Mouse (Mus musculus) retina, adult 2 months (tissue): ENCODE measurements around the gene Col6a3.

Source experiments
- DNase-seq: peaks from one replicate; pipeline ENCODE4 v3.0.0-alpha.2; 2012; ENCODE audit warnings: low read depth, low spot score

Col6a3 gene

DNA sequence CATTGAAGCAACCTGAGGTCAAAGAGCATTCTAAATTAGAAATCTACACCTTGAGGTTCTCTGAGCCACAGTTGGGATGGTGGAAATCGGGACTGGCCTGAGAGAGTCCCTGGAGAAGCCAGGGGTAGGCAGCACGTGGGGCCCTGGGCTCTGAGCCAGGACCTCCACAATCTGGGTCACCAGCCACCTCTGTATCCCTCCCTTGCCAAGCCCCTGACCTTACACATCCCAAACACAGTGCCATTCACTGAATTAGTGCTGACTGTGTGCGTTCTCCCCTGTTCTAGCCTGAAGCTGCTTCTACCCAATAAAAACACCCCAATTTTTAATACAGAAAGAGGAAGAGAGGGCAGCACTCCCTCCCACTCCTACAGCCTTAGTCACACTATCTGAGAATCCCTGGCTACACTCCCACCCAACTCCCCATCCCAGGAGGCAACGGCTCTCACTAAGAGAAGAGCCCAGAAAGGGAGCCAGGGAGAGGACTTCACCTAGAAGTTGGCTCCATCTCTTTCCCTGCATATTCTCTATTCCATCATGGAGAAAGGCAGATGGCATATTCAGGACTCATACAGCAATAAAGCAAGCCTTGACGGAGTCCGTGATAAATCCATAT, 46.4 kb downstream of the Col6a3 start:
- no peak for DNase-seq

- DNase-seq, result no peak
Observed at GRCm38 (mm10) chr1:90793368-90793767, 50.4 kb downstream of the Col6a3 start.

- no peak for DNase-seq
Observed at GRCm38 (mm10) chr1:90790925-90791324, 52.8 kb downstream of the Col6a3 start.

DNA sequence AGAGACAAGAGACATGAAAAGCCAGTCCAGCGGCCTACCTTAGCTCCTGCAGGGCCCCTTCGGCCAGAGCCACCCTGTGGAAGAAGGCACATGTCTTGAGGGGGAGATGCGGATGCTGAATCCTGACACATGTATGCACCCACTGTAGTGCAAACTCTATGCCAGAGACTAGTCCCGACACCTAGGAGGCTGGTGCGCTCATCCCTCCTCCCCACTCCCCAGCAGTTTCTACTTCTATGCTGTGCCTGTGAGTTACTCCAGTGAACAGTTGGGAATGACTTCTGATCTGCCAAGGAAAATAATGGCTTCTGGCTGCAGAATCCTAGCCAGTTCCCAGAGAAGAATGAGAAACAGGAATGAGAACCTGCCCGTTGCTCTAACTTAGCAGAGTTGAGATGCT, 54.3 kb downstream of the Col6a3 start:
- DNase-seq, result no peak

GRCm38 (mm10) chr1:90780446-90780845, 63.3 kb downstream of the Col6a3 start:
- no peak for DNase-seq

DNA sequence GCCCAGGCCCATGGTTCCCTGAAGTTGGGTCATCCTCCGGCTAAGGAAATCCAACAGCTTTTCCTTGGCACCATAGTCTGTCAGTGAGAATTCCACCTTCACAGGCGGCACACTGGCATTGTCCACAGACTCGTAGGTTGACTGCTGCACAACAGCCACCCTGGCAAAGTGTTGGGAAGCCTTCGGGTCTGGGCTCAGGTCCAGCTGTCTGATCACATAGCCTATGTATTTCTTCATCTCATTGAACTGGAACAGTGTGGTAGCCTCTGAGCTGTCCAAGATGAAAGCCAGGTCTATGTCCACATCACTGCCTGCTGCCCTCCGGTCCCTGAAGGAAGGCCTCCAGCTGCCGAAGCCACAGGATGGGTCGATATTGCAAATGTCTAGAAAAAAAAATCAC, 64.7 kb downstream of the Col6a3 start:
- DNase-seq, result no peak

DNA sequence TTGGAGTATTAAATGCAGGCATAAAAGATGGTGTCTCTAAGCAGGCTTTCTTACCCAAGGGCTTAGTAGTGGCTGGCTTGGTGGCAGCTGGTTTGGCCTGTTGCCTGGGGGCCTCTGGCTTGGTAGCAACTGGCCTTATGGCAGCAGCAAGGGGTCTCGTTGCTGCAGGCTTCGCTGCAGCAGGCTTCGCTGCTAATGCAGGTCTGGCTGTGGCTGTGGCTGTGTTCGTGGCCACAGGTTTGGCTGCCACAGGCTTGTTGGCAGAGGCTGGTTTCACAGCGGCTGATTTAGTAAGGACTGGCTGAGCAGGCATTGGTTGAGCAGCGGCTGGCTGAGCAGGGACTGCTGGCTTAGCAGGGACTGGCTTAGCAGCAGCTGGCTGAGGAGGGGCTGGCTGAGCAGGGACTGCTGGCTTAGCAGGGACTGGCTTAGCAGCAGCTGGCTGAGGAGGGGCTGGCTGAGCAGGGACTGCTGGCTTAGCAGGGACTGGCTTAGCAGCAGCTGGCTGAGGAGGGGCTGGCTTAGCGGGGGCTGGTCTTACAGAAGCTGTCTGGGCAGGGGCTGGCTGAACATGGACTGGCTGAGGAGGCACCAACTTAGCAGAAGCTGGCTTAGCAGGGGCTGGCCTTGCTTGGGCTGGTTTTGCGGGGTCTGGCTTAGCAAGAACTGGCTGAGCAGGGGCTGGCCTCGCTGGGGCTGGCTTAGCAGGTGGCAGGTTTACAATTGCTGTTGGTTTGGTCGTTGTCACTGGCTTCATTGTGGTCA, 68.1 kb downstream of the Col6a3 start:
- no peak for DNase-seq

DNA sequence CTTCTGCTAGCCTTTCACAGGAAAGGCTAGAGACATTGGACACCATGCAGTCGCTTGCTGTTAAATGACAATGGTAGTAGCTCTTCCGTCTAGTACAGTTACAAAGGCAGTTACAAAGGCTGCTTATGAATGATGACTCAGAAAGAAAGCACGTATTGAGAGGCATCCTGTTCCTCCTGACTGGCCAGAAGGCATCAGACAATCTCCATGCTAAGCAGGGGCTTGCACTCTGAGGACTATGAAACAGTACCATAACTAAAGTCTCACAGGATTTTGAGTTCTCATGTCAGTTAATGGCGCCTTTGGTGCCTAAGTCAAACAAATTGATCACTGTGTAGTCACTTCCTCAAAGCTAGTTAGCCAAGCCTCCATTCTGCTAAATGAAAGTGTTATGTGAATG, 72.6 kb downstream of the Col6a3 start:
- DNase-seq, result no peak

DNA sequence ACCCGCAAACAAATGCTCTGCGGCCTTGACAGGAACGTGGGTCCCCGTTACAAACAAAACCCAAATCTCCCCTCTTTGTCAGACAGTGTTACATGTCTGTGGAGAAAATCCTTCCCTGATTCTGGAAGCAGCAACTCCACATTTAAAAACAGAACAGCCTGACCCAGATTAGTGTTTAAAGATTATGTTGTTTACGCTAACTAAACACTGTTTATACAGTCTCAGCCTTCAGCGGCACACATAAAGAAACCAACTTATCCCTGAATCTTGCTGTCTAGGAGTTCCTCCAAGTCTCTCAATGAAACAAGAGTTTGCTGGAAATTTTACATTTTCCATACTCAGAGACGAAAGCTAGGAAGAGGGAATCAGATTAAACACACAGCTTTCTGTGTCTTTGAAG, 73.7 kb downstream of the Col6a3 start:
- DNase-seq, result no peak

DNA sequence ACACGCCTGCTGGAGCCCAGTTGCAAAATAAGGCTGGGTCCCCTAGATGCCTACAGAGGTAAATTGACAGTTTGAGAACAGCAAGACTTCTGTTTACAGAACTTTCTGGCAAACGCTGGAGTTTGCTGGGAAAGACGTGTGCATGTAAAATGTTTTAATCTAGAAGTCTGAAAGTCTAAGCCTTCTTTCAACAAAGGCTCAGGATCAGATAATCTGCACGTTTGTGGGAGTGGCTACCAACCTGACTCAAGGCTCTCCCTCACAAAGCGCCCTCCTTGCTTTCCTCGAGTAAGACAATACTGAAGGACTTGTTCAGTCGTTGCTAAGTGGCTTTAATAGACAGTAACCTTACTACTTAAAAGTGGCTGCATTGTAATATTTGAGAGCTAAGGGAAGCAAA, 74.5 kb downstream of the Col6a3 start:
- no peak for DNase-seq

DNA sequence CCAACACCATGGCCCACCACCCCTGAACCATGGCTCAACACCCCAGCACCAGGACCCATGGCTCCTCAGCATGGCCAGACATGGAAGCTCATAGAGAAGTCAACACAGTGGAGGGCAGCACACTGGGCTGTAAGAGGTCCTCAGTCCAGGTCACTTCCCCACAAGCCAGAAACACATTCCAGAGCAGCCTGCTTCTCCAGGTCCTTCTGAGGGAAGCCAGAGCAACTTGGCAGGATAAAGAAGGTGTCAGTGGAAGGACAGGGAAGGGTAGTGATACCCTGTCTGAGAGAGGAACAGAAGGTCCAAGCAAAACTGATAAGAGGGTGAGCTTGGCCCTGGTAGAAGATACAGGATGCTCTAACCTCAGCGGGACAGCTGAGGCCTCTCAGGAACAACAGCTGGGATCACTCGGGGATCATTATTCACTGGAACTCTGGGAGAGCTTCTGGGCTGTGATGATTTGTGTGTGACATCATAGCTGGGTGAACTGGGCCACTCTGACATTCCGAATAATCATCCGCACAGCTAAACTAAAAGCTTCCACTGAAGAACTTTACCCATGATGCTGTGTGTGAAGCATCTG, 85.6 kb downstream of the Col6a3 start:
- DNase-seq, result no peak

DNA sequence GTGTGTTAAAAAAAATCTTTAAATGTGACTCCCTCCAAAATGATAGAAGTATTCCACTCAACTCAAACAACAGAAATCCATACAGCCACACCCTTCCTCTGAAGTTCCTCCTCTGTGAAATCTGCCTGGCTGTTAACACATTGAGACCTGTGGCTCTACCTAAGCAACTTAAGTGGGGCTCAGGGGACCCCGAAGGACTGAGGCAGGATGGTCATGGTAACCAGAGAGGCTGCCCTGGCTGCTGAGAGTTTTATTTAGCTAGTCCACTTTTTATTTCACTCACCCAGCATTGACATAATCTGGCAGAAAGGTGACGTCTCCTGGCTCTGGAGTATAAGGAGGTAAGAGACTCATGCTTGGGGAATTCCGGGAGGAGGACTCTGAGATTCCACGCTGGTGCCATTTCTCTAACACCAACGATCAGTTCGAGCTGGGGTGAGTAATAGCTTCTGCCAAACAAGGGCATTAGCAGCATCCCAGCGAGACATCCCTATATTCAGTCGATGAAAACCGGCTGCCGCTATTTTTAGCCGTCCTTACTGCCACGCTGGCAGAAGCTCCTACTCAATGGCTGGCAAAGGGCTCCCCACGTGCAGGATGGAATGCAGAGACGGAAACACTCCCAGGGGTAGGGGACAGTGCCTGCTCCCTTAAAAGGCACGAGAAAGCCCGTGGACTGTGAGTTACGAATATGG, 89.8 kb downstream of the Col6a3 start:
- peak; percentile 9 for DNase-seq

GRCm38 (mm10) chr1:90751221-90751620, 92.5 kb downstream of the Col6a3 start:
- no peak for DNase-seq

- no peak for DNase-seq
Observed at GRCm38 (mm10) chr1:90750169-90750568, 93.6 kb downstream of the Col6a3 start.

GRCm38 (mm10) chr1:90748544-90748943, 95.2 kb downstream of the Col6a3 start:
- DNase-seq, result no peak

DNA sequence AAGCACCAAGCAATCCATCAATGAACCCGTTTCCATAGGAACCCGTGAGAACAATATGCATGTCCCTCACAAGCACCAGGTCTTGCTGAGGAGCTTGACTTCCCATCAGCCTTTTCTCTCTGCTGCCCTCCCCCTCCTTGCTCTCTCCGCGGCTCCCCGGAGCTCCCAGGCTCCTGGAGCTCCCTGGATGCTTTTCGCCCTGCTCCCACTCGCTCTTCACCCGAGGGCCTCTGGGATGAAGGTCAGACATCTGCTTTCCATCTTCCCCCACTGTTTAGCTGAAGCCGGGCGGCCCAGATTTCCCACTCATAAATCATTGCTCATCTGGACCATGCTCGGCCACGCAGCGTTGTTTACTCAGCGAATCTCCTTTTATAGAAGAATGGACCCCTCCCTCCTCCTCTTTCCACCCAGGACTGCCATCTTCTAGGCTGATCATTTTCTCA, 99.8 kb downstream of the Col6a3 start:
- peak; percentile 8 for DNase-seq

DNA sequence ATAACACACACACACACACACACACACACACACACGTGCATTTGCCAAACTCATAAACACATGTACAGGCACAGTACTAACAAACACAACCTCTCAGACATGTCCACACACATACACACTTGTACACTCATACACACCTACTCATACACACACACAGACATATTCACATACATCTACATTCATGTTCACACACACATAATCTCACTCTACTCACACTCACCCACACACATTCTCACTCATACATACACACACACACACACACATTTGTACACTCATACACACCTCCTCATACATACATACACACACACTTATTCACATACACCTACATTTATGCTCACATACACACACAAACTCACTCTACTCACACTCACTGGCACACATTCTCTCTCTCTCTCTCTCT, 100.3 kb downstream of the Col6a3 start:
- DNase-seq, result no peak

DNA sequence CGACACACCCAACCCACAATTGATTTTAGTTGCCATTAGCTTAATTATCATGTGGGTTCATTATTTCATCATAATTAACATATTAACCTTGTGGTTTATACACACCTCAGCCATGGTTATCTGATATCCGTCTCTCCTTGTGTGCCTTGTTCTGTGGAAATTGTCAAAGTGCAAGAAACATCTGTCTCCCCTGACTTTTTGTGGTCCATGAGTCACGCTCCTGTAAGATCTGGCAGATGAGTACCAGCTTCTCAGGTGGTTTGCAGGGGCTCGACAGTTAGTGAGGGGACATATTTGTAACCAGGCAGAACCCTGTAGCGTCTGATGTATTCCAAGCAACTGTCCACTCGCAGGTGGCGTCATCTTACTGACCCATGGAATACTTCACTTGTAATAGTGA, 101.1 kb downstream of the Col6a3 start:
- no peak for DNase-seq

DNA sequence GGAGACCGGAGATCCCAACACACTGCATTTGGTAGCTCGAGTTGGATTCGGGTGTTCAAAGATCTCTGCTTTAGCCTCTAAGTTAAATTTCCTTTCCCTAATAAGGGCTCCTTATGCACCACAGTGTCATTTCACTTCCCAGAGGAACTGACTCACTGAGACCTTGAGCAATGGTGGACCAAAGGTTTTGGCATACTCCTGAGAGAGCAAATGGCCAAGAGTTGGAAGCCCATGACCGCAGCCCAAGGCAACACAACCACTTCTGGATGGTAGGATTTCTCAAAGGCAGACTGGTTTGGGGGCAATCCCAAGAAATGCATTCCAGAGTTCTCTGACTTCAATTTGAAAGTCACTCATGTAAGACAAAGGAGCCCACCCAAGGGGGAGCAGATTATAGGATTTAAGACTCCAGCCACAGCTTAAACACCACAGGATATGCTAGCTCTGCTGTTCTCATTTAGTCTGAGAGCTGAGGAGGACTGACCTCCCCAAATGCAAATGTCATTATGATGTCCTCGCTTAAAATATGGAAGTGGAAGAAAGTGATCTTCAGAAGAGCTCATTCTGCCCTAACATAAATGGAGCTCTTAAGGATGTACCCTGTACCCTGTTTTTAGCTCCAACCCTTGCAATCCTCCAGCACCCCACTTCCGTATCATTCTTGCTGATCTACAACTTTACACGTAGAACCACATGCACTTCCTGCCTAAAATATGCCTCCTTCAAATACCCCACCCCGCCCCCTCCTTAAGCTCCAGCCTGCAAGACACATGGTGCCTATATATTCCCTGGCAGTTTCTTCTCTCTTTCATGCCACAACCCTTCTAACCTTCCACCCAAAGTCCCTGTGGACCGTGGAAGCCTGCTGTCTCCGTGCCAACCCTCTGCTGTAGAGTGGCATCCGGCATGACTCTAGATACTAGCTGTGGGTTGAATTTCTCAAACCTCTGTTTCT, 103.3 kb downstream of the Col6a3 start:
- DNase-seq, result no peak

- no peak for DNase-seq
Observed at GRCm38 (mm10) chr1:90738913-90739312, 104.9 kb downstream of the Col6a3 start.

DNA sequence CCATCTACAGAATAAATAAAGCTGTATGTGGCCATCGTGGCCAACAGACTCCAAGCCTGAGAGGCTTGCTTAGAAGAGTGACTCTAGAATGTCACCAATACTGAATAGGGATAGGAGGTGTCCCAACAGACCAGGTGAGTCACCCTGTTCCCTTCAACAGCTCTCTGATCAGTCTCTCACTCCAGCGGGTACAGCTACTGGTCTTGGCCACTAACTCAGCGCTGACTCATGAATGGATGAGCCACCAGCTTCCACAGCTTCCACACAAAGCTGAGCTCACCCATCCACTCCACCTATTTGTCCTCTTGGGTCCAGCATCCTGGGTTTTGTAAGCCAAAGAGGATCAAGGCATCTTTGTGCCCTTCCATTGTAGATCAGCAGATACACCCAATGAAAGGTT, 114.3 kb downstream of the Col6a3 start:
- no peak for DNase-seq
